Comparison of ENCODE assay signal across 24 mouse cellular contexts in genomic region chr12:27261965-27262364, GRCm38 (mm10).
"Had no signal": no experiment of that assay in that cellular context is flagged by ENCODE, and none has a peak within 500 bp of the region (broad histone marks: within the 10 kb centered on the region; RNA-seq: fewer than 3 reads in every experiment).

No protein-coding gene starts in this region.

- H3K4me3 ChIP-seq: heart, adult 2 months; heart, embryonic 13.5 days; heart, embryonic 15.5 days; hindbrain, embryonic 13.5 days; hindbrain, embryonic 15.5 days; intestine, embryonic 15.5 days; limb, embryonic 13.5 days; limb, embryonic 15.5 days; liver, embryonic 12.5 days had no signal

- H3K4me1 ChIP-seq: heart, embryonic 13.5 days; heart, embryonic 15.5 days; hindbrain, embryonic 13.5 days; hindbrain, embryonic 15.5 days; intestine, embryonic 15.5 days; liver, embryonic 12.5 days had no signal

- H3K4me2 ChIP-seq: heart, embryonic 11.5 days; heart, embryonic 13.5 days; heart, embryonic 15.5 days; hindbrain, embryonic 13.5 days; hindbrain, embryonic 15.5 days; intestine, embryonic 15.5 days; limb, embryonic 13.5 days; limb, embryonic 15.5 days; liver, embryonic 12.5 days had no signal

- H3K9me3 ChIP-seq: heart, embryonic 13.5 days; heart, embryonic 15.5 days; hindbrain, embryonic 13.5 days; hindbrain, embryonic 15.5 days; intestine, embryonic 15.5 days; limb, embryonic 13.5 days; limb, embryonic 15.5 days; liver, embryonic 12.5 days had no signal

- ATAC-seq: forebrain, postnatal 0 days; hindbrain, postnatal 0 days; intestine, embryonic 15.5 days; liver, embryonic 12.5 days had no signal

- DNase-seq: forebrain, postnatal 0 days; gastrocnemius, postnatal 14 days; gastrocnemius, postnatal 36 days; heart, adult 11 months; heart, adult 2 months; heart, postnatal 14 days; heart, postnatal 36 days; kidney, adult 11 months; kidney, adult 2 months; kidney, postnatal 25 days; layer of hippocampus, adult 9-11 months; layer of hippocampus, postnatal 36 days; left cerebral cortex, postnatal 4 days had no signal

- H3K9ac ChIP-seq: forebrain, postnatal 0 days; heart, embryonic 13.5 days; heart, embryonic 15.5 days; hindbrain, embryonic 13.5 days; hindbrain, embryonic 15.5 days; intestine, embryonic 15.5 days; limb, embryonic 13.5 days; limb, embryonic 15.5 days; liver, embryonic 12.5 days; liver, embryonic 14.5 days had no signal

- H3K36me3 ChIP-seq: heart, embryonic 13.5 days; heart, embryonic 15.5 days; hindbrain, embryonic 13.5 days; hindbrain, embryonic 15.5 days; intestine, embryonic 15.5 days; limb, embryonic 13.5 days; limb, embryonic 15.5 days; liver, embryonic 12.5 days had no signal

- H3K27me3 ChIP-seq: heart, embryonic 13.5 days; heart, embryonic 15.5 days; hindbrain, embryonic 13.5 days; hindbrain, embryonic 15.5 days; intestine, embryonic 15.5 days; limb, embryonic 13.5 days; limb, embryonic 15.5 days; liver, embryonic 12.5 days had no signal

- H3K27ac ChIP-seq: heart, adult 2 months; heart, embryonic 13.5 days; heart, embryonic 15.5 days; hindbrain, embryonic 13.5 days; hindbrain, embryonic 15.5 days; hindbrain, postnatal 0 days; intestine, embryonic 15.5 days; limb, embryonic 13.5 days; limb, embryonic 15.5 days; liver, embryonic 12.5 days; liver, embryonic 14.5 days had no signal
